Mouse (Mus musculus): ENCODE data around the gene Sash1.

- TF ChIP-seq CTCF (IDR thresholded peaks at IDR 0.05; ENCODE audit: extremely low read depth, insufficient read depth, low read length) (no peak), POLR2A (IDR thresholded peaks at IDR 0.05; ENCODE audit: extremely low read depth, insufficient read depth, low read length) (no peak)
Observed at GRCm38 (mm10) chr10:8810496-8810895, 75.4 kb downstream of the Sash1 start.

Data from cortical plate, adult 2 months (tissue).